Mouse (Mus musculus) neural tube, embryonic 13.5 days (tissue): ENCODE measurements at regions not wholly inside any gene's neighbourhood (a gene's known extent, or its start where the extent isn't known, plus 50 kb on each side); places are given as distances from the start of the nearest gene placed in this dataset.
A peak's percentile ranks its signal among the peaks of the same experiment; 100 is the strongest.

ENCODE experiments used
- ATAC-seq: fragments of 200-750 bp; cut with Nextera tagmentation; 2 replicates; pipeline ENCODE4 v1.8.0; 2017; ENCODE audit warnings: low read depth, mild to moderate bottlenecking, moderate TSS enrichment, moderate library complexity
- H3K27ac ChIP-seq: fragments of 300-500 bp; sonication (generic); replicated peaks from 2 replicates; pipeline ENCODE4 v1.5.1; 2015; ENCODE audit warnings: moderate library complexity, mild to moderate bottlenecking, inconsistent platforms
- H3K27me3 ChIP-seq: fragments of 300-500 bp; sonication (generic); 2 replicates; pipeline ENCODE4 v1.6.1; 2015; ENCODE audit warnings: mild to moderate bottlenecking, inconsistent platforms
- H3K36me3 ChIP-seq: fragments of 300-500 bp; sonication (generic); 2 replicates; pipeline ENCODE4 v1.6.1; 2015; ENCODE audit warnings: mild to moderate bottlenecking, inconsistent platforms
- H3K4me1 ChIP-seq: fragments of 300-500 bp; sonication (generic); replicated peaks from 2 replicates; pipeline ENCODE4 v1.6.1; 2015; ENCODE audit warnings: inconsistent platforms
- H3K4me2 ChIP-seq: fragments of 300-500 bp; sonication (generic); 2 replicates; pipeline ENCODE4 v1.6.1; 2015; ENCODE audit warnings: inconsistent platforms, mild to moderate bottlenecking, moderate library complexity
- H3K4me3 ChIP-seq: fragments of 300-500 bp; sonication (generic); 2 replicates; pipeline ENCODE4 v1.5.1; 2015; ENCODE audit warnings: mild to moderate bottlenecking, inconsistent platforms
- H3K9ac ChIP-seq: fragments of 300-500 bp; sonication (generic); 2 replicates; pipeline ENCODE4 v1.6.1; 2015; ENCODE audit warnings: moderate library complexity, mild to moderate bottlenecking, inconsistent platforms
- H3K9me3 ChIP-seq: fragments of 300-500 bp; sonication (generic); 2 replicates; pipeline ENCODE4 v1.6.1; 2016; ENCODE audit warnings: inconsistent platforms
- WGBS: fragments of 180-500 bp; shearing (Covaris S2); methylation state at CpG from one replicate; pipeline ENCODE4 v1.1.7; 2015; 5-methylcytosine and 5-hydroxymethylcytosine counted together

DNA sequence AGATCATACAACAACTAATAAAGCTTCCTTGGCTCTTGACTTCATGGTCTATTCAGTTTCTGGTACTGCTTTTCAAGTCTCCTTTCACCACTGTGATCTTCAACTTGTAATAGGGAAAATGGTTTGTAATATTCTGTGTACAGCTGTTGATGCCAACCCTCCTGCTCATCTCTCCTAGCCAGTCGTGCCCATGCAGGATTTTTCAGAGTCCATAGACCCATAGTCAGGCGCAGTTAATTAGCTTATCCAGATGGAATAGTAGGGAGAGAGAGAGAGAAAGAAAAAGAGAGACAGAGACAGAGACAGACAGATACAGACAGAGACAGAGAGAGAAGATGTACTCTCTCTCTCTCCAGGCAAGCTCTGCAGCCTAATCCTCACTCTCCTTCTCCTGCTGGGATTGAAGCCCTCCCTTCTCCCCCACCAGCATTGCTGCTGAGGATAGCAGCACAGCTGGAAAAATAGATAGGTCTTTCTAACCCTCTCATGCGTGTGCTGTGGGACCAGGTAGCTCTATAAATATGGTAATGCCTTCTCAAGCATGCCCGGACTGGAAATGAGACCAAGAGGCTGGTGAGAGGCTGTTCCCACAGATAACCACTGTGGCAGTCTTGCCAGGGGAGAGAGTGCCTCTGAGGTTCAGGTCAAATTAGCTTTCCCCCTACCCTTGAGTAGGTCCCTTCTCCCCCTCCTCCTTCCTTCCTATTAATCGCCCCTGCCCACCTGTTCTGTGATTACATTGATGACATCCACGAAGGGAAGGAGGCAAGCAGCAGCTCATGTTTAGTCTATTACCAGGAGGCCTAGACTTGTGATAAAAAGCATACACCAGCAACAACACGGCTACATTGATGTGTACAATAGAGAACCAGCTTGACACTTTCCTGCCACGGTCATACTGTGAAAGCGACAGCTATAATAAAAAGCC lies 301.9 kb upstream of the Brinp1 start:
- Histone ChIP-seq H3K4me1 (peaks cover 10% of the 10 kb centered on the region; the same call in 1 of the 2 replicates), H3K9me3 (no peaks in the 10 kb centered on the region), H3K4me2 (no peak overlapping the region), H3K27me3 (no peaks in the 10 kb centered on the region), H3K36me3 (no peaks in the 10 kb centered on the region), H3K4me3 (no peak overlapping the region), H3K27ac (peak overlapping the region; percentile 52), H3K9ac (no peak overlapping the region)
- peak; percentile 87 for ATAC-seq
- WGBS, result 46% methylated on average over 9 of the region's 9 CpGs
